Mouse (Mus musculus) stomach, postnatal 0 days (tissue): Measurements from ENCODE around the gene Hpcal4.

Experiments used
- CTCF ChIP-seq: IDR thresholded peaks from 2 replicates; pipeline ENCODE4 v1.5.1; 2016; ENCODE audit warnings: antibody characterized with exemption, low read depth, mild to moderate bottlenecking, moderate library complexity
- EP300 ChIP-seq: optimal IDR thresholded peaks from 2 replicates; pipeline ENCODE3; 2016; ENCODE audit warnings: antibody characterized with exemption

DNA sequence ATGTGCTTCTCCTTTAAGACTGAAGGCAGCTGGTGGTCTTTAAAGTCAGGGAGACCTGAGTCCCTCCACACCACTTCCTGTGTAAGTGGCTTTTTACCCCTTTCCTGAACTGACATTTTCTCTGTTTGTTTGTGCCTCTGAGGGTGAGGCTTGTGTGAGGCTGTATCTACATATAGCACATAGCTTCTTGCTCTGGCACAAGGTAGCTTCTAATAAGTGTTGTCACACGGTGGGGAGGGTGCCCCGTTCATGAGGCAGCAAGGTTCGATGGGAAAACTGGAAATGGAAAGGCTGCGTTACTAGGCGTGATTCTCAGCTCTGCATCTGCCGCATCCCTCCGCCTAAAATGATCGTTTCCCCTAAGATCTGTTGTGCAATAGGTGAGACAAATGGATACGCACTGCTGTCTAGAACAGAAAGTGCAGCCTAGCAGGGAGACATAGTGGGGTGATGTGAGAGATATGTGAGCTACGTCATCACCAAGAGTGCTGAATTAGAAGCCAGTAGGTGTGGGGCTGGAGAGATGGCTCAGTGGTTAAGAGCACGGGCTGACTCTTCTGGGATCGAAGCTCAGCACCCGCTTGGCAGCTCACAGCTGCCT, 53.5 kb downstream of the Hpcal4 start:
- TF ChIP-seq CTCF (no peak), EP300 (no peak)
